Mouse (Mus musculus) frontal cortex, postnatal 10 days (tissue): ENCODE measurements around the gene Dbx1.
A peak's percentile ranks its signal among the peaks of the same experiment; 100 is the strongest.

Experiments
- DNase-seq, 2 experiments: peaks; one replicate each; pipeline ENCODE4 v3.0.0; 2022; ENCODE audit warnings: low spot score in 2 of 2, mixed read lengths in 1 of 2

Dbx1 gene

GRCm38 (mm10) chr7:49632391-49632790 is 4.3 kb downstream of the Dbx1 start:
- no peak for DNase-seq

GRCm38 (mm10) chr7:49631885-49632284 is 4.8 kb downstream of the Dbx1 start:
- no peak for DNase-seq

DNA sequence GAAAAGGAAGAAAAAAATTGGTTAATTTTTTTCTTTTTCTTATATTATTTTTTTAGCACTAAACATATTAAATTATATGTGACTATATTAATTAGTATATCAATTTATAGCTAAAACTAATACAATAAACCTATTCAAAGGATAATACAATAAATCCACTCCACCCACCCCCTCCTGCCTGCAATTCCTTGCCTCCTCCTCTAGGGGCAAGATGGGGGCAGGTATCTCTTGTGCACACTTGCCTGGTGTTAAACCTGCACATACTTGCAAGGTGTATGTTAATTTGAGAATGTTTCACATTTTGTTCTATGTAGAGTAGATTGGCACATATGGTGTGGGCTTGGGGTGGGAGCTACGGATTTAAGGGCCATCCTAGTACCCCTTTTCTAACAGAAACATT is 16.5 kb downstream of the Dbx1 start:
- DNase-seq: no peak

- DNase-seq: no peak
Measured at GRCm38 (mm10) chr7:49617087-49617486, 19.6 kb downstream of the Dbx1 start.

DNA sequence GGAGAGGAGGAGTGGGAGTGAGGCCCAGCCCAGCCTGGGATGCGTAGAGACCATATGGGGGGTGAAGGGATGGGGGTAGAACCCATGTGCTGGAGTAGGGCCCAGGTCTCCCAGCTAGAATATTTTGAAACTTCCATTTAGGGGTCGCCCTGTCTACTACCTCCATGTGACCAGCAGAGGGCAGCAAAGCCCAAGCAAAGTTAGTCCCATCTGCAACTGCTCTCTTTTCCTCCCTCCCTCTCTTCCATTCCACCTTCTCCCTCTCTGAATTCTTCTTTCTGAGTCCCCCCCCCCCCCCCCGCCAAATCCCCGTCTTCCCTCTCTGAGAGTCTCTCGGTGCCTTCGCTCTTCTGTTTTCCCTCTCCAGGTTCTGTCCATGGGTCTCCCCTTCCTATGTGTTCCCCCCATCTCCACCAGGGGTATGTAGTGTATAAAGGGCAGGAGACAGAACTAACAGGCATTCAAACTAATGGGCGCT is 20.4 kb downstream of the Dbx1 start:
- DNase-seq: peak in 1 of 2 experiments; percentile 57

DNA sequence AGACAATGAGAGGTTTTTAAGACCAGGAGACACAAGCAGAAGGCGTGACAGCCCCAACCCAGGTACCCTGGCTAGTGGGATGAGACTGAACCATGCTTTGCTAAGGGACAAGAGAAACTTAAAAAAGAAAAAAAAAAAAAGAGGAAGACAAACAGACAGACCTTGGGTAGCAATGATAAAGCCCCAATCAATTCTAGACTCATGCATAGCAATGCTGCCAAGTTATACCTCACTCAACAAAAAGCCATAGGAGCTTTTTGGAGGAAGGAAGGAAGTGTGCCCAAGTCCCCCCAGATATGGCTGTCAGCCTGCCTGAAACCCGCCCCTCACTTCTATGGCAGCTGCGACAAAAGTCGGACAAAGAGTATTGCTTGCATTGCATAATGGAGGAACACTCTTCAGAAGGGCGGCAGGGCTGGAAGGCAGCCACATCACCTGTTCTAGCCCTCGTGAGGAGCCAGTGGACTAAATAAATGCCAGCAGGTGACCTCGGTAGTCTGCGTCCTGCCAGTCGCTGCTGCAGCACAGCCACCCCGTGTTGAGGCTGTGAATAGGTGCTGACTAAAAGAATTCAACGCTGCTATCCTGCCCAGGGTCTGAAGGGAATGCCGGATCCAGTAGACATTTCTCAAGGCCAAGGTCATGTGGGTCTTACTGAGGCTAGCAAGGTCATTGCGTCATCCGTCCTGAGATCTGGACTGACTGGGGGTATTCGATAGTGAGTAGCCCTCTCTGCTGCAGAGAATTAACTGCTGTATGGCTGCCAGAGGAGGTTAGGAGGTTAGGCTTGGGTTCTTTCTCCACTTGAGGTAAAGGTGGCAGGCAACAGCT is 31.5 kb downstream of the Dbx1 start:
- DNase-seq: no peak

GRCm38 (mm10) chr7:49604244-49604643 is 32.4 kb downstream of the Dbx1 start:
- DNase-seq: no peak

- DNase-seq: peak; percentile 67 to 68
Measured at GRCm38 (mm10) chr7:49601191-49601975, 35.3 kb downstream of the Dbx1 start.

DNA sequence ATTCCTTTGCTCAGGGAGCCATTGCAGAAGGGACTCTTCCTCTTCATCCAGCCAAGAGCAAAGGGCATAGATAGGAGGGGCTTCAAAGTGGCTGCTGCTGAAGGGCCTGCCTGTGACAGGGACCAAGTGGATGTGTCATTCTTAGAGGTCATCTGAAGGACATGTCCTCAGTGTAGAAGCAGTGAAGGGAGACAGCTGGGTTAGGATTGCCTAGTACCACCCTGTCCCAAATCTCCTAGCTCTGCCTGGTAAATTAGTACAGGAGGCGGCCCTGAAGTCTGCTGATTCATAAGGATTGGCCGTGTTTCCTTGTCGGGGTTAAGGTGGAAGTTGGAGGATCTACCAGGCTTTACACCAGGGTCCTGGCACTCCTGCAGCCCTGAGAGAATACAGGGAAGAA is 36.7 kb downstream of the Dbx1 start:
- DNase-seq: no peak

- DNase-seq: no peak
Measured at GRCm38 (mm10) chr7:49598225-49598624, 38.4 kb downstream of the Dbx1 start.

- no peak for DNase-seq
Measured at GRCm38 (mm10) chr7:49597776-49598175, 38.9 kb downstream of the Dbx1 start.

GRCm38 (mm10) chr7:49589635-49590034 is 47.0 kb downstream of the Dbx1 start:
- DNase-seq: no peak

GRCm38 (mm10) chr7:49586530-49587120 is 50.0 kb downstream of the Dbx1 start:
- DNase-seq: no peak

GRCm38 (mm10) chr7:49583176-49583575 is 53.5 kb downstream of the Dbx1 start:
- DNase-seq: no peak

DNA sequence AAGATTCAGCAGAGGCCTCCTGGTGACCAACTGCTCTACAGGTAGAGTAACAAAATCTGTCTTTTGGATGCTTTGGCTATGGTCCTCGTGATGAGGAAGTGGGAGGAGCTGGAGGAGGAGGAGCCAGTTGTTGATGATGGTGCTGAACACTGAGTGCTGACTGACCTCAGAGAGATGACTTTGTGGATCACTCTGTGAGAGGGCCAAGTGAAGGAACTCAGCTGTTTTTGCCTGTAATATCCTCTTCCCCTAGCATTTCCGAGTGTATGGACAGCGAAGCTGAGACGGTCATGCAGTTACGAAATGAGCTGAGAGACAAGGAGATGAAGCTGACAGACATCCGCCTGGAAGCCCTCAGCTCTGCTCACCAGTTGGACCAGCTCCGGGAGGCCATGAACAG is 54.1 kb downstream of the Dbx1 start:
- DNase-seq: no peak

- DNase-seq: no peak
Measured at GRCm38 (mm10) chr7:49581951-49582350, 54.7 kb downstream of the Dbx1 start.
